In the genomic region with DNA sequence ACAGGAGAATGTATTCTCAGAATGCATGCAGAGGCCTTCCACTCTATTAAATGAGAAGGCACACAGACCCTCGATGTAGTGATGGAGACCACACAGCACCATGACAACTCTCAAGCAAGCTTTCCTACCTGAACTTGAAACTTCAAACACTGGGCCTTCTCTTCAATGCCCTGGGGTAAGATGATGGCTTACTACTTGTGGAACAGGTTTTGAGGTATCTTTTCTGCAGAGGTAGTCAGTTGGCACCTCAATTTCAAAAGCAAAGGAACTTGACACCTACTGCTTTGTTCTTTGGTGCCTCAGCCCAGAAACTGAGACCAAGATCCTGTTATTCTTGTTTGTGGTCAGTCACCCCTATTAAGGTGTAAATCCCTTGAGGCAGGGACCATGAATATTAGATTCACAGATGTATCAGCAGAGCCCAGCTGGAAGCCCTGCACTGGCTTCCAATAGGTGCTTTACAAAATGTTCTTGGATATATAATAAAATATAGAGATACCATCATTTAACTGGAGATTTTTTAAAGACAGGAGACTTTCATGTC, we compare ENCODE assay signal across 27 mouse cellular contexts.
DNase-seq lines count a peak whose midpoint lies in the region; ATAC-seq and TF ChIP-seq lines count a peak whose summit lies in the region.
"Had no signal": no experiment of that assay in that cellular context is flagged by ENCODE, and none has a peak within 500 bp of the region (broad histone marks: within the 10 kb centered on the region; RNA-seq: fewer than 3 reads in every experiment).

No protein-coding gene starts in this region.

- no peak for ATAC-seq in forebrain, embryonic 14.5 days
- no peak; the same call in 1 of the 2 replicates for ATAC-seq in lung, embryonic 14.5 days (ENCODE audit: insufficient read depth)
- peak; percentile 83 for ATAC-seq in embryonic facial prominence, embryonic 15.5 days (ENCODE audit: insufficient number of reproducible peaks, low FRiP score, low TSS enrichment, low read depth)
- ATAC-seq: forebrain, embryonic 16.5 days; intestine, embryonic 16.5 days; midbrain, embryonic 13.5 days; Patski had no signal

- no peak overlapping the region for H3K9ac ChIP-seq in forebrain, embryonic 14.5 days (ENCODE audit: low read length)
- no peak overlapping the region for H3K9ac ChIP-seq in lung, embryonic 14.5 days
- H3K9ac ChIP-seq in embryonic facial prominence, embryonic 15.5 days, result no peak overlapping the region
- H3K9ac ChIP-seq: heart, embryonic 12.5 days; hindbrain, embryonic 13.5 days; midbrain, embryonic 13.5 days had no signal

- 0 out of 2 replicates have a peak overlapping the region, but pooled peaks have one; percentile 21 for H3K27ac ChIP-seq in forebrain, embryonic 10.5 days
- H3K27ac ChIP-seq in forebrain, embryonic 14.5 days (ENCODE audit: low read depth, low read length), result no peak overlapping the region
- no peak overlapping the region for H3K27ac ChIP-seq in lung, embryonic 14.5 days (ENCODE audit: low read depth)
- H3K27ac ChIP-seq in embryonic facial prominence, embryonic 15.5 days (replicated peaks), result peak overlapping the region; percentile 65
- H3K27ac ChIP-seq: hindbrain, embryonic 13.5 days; midbrain, embryonic 13.5 days had no signal

- no peaks in the 10 kb centered on the region for H3K36me3 ChIP-seq in forebrain, embryonic 10.5 days (replicated peaks)
- H3K36me3 ChIP-seq in forebrain, embryonic 14.5 days (ENCODE audit: control insufficient read depth, insufficient read depth, low read length), result no peaks in the 10 kb centered on the region
- no peaks in the 10 kb centered on the region for H3K36me3 ChIP-seq in lung, embryonic 14.5 days (ENCODE audit: insufficient read depth)
- no peaks in the 10 kb centered on the region for H3K36me3 ChIP-seq in embryonic facial prominence, embryonic 15.5 days
- H3K36me3 ChIP-seq: heart, embryonic 12.5 days; hindbrain, embryonic 13.5 days; midbrain, embryonic 13.5 days had no signal

- 0 out of 2 replicates have a peak, but pooled peaks cover 7% of the 10 kb centered on the region for H3K4me1 ChIP-seq in forebrain, embryonic 10.5 days
- no peaks in the 10 kb centered on the region for H3K4me1 ChIP-seq in forebrain, embryonic 14.5 days (ENCODE audit: control insufficient read depth, insufficient read depth, low read length)
- no peaks in the 10 kb centered on the region for H3K4me1 ChIP-seq in lung, embryonic 14.5 days (ENCODE audit: insufficient read depth)
- no peaks in the 10 kb centered on the region for H3K4me1 ChIP-seq in embryonic facial prominence, embryonic 15.5 days
- H3K4me1 ChIP-seq: heart, embryonic 12.5 days; hindbrain, embryonic 13.5 days; midbrain, embryonic 13.5 days had no signal

- 68% methylated on average over 1 of the region's 1 CpGs for WGBS in forebrain, embryonic 10.5 days
- WGBS in forebrain, embryonic 14.5 days, result 63% methylated on average over 1 of the region's 1 CpGs
- 38% methylated on average over 1 of the region's 1 CpGs for WGBS in lung, embryonic 14.5 days
- 40% methylated on average over 1 of the region's 1 CpGs for WGBS in embryonic facial prominence, embryonic 15.5 days

- no peak for DNase-seq in forebrain, embryonic 10.5 days (ENCODE audit: extremely low spot score, low spot score)
- DNase-seq in forebrain, embryonic 14.5 days (ENCODE audit: low spot score), result no peak
- peak; percentile 1 for DNase-seq in lung, embryonic 14.5 days
- no peak for DNase-seq in lung, postnatal 10 days
- DNase-seq in mesoderm, embryonic 11.5 days (ENCODE audit: low read depth, low spot score), result peak; percentile 6
- no peak for DNase-seq in cerebellum, adult 11 months
- no peak for DNase-seq in cerebellum, adult 18-20 months
- DNase-seq: adrenal gland, postnatal 14 days; cerebellum, adult 11-12 months; cerebellum, postnatal 10 days; gastrocnemius, postnatal 14 days; heart, adult 18-20 months; heart, postnatal 4 days; kidney, postnatal 10 days; lung, postnatal 4 days; right cerebral cortex, postnatal 14 days; thymus, adult 2 months; thymus, postnatal 4 days had no signal

- no peak for TF ChIP-seq CTCF in lung, embryonic 14.5 days (IDR thresholded peaks at IDR 0.05; ENCODE audit: low read depth)

- H3K4me3 ChIP-seq in forebrain, embryonic 10.5 days, result no peak overlapping the region
- no peak overlapping the region for H3K4me3 ChIP-seq in forebrain, embryonic 14.5 days (ENCODE audit: low read depth, low read length)
- no peak overlapping the region for H3K4me3 ChIP-seq in lung, embryonic 14.5 days (ENCODE audit: low read depth, low read length)
- H3K4me3 ChIP-seq in embryonic facial prominence, embryonic 15.5 days (replicated peaks), result no peak overlapping the region
- H3K4me3 ChIP-seq: heart, embryonic 12.5 days; hindbrain, embryonic 13.5 days; megakaryocyte, embryonic 14.5 days; midbrain, embryonic 13.5 days had no signal

- H3K9me3 ChIP-seq in forebrain, embryonic 10.5 days, result no peaks in the 10 kb centered on the region
- no peaks in the 10 kb centered on the region for H3K9me3 ChIP-seq in forebrain, embryonic 14.5 days (replicated peaks; ENCODE audit: control insufficient read depth, low read length)
- H3K9me3 ChIP-seq in lung, embryonic 14.5 days (ENCODE audit: low read depth, low read length), result no peaks in the 10 kb centered on the region
- H3K9me3 ChIP-seq in embryonic facial prominence, embryonic 15.5 days (replicated peaks), result no peaks in the 10 kb centered on the region
- H3K9me3 ChIP-seq: heart, embryonic 12.5 days; hindbrain, embryonic 13.5 days; megakaryocyte, embryonic 14.5 days; midbrain, embryonic 13.5 days had no signal

- no peaks in the 10 kb centered on the region for H3K27me3 ChIP-seq in forebrain, embryonic 10.5 days (ENCODE audit: poor library complexity, severe bottlenecking)
- H3K27me3 ChIP-seq in forebrain, embryonic 14.5 days (replicated peaks; ENCODE audit: control insufficient read depth, insufficient read depth, low read length), result no peaks in the 10 kb centered on the region
- H3K27me3 ChIP-seq in lung, embryonic 14.5 days (ENCODE audit: insufficient read depth, low read length), result no peaks in the 10 kb centered on the region
- no peaks in the 10 kb centered on the region for H3K27me3 ChIP-seq in embryonic facial prominence, embryonic 15.5 days
- H3K27me3 ChIP-seq: heart, embryonic 12.5 days; hindbrain, embryonic 13.5 days; midbrain, embryonic 13.5 days; Patski had no signal

- no peak overlapping the region for H3K4me2 ChIP-seq in forebrain, embryonic 14.5 days (ENCODE audit: low read length)
- H3K4me2 ChIP-seq in lung, embryonic 14.5 days, result no peak overlapping the region
- H3K4me2 ChIP-seq in embryonic facial prominence, embryonic 15.5 days (replicated peaks), result no peak overlapping the region
- H3K4me2 ChIP-seq: heart, embryonic 12.5 days; hindbrain, embryonic 13.5 days; liver, embryonic 11.5 days; midbrain, embryonic 13.5 days had no signal

Comparison
In these comparisons a context has a peak if more than half of its experiments do, and no peak if none do; other contexts are left out.
1. DNase-seq: peak in lung, embryonic 14.5 days (single experiment) and mesoderm, embryonic 11.5 days (single experiment); none in forebrain, embryonic 10.5 days (single experiment), forebrain, embryonic 14.5 days (single experiment), lung, postnatal 10 days (single experiment), cerebellum, adult 11 months (single experiment) and cerebellum, adult 18-20 months (0 of 2).
2. H3K27ac ChIP-seq: peak in forebrain, embryonic 10.5 days (single experiment) and embryonic facial prominence, embryonic 15.5 days (single experiment); none in forebrain, embryonic 14.5 days (single experiment) and lung, embryonic 14.5 days (single experiment).